Mouse (Mus musculus): ENCODE data around the gene C1qtnf7. TPM values are rescaled to one million over a fixed set of nuclear protein-coding genes. Genes with fewer than 3 reads are reported as not detected.
A peak's percentile ranks its signal among the peaks of the same experiment; 100 is the strongest.

C1qtnf7 gene
- total RNA-seq, 2 experiments from 2014 or later: 6.0 to 11.4 TPM

GRCm38 (mm10) chr5:43538322-43539167, 23.2 kb downstream of the C1qtnf7 start:
- DNase-seq (ENCODE audit: low spot score): no peak
- intact Hi-C loops (cut with DNase I): no loop called here

- no peak for DNase-seq (ENCODE audit: low spot score)
- intact Hi-C loops (cut with DNase I): no loop called here
Observed at GRCm38 (mm10) chr5:43539168-43539516, 23.8 kb downstream of the C1qtnf7 start.

GRCm38 (mm10) chr5:43539871-43540270, 24.5 kb downstream of the C1qtnf7 start:
- no peak for DNase-seq (ENCODE audit: low spot score)
- intact Hi-C loops (cut with DNase I): no loop called here

- no peak for DNase-seq (ENCODE audit: low spot score)
- intact Hi-C loops (cut with DNase I): no loop called here
Observed at GRCm38 (mm10) chr5:43541492-43541891, 26.2 kb downstream of the C1qtnf7 start.

- intact Hi-C loops (cut with DNase I): no loop called here
- DNase-seq (ENCODE audit: low spot score): no peak
Observed at GRCm38 (mm10) chr5:43542246-43542845, 27.0 kb downstream of the C1qtnf7 start.

- intact Hi-C loops (cut with DNase I): no loop called here
- no peak for DNase-seq (ENCODE audit: low spot score)
Observed at GRCm38 (mm10) chr5:43549951-43550350, 34.6 kb downstream of the C1qtnf7 start.

GRCm38 (mm10) chr5:43550444-43550843, 35.1 kb downstream of the C1qtnf7 start:
- intact Hi-C loops (cut with DNase I): no loop called here
- DNase-seq (ENCODE audit: low spot score): no peak

- intact Hi-C loops (cut with DNase I): no loop called here
- DNase-seq (ENCODE audit: low spot score): no peak
Observed at GRCm38 (mm10) chr5:43554871-43555270, 39.5 kb downstream of the C1qtnf7 start.

- no peak for DNase-seq (ENCODE audit: low spot score)
- intact Hi-C loops (cut with DNase I): no loop called here
Observed at GRCm38 (mm10) chr5:43555406-43555805, 40.1 kb downstream of the C1qtnf7 start.

GRCm38 (mm10) chr5:43557436-43557835, 42.1 kb downstream of the C1qtnf7 start:
- DNase-seq (ENCODE audit: low spot score): no peak
- intact Hi-C loops (cut with DNase I): no loop called here

- intact Hi-C loops (cut with DNase I): no loop called here
- peak; percentile 19 for DNase-seq (ENCODE audit: low spot score)
Observed at GRCm38 (mm10) chr5:43561639-43562252, 46.4 kb downstream of the C1qtnf7 start.

GRCm38 (mm10) chr5:43569720-43570359, 54.5 kb downstream of the C1qtnf7 start:
- DNase-seq (ENCODE audit: low spot score): no peak
- intact Hi-C loops (cut with DNase I): no loop called here

- no peak for DNase-seq (ENCODE audit: low spot score)
- intact Hi-C loops (cut with DNase I): loop anchor here (2.0 kb wide), 1 partner anchor 52 kb away; no protein-coding TSS in a partner anchor
Observed at GRCm38 (mm10) chr5:43582876-43583275, 67.5 kb downstream of the C1qtnf7 start.

- intact Hi-C loops (cut with DNase I): loop anchor here (2.0 kb wide), 1 partner anchor 51 kb away; no protein-coding TSS in a partner anchor
- DNase-seq (ENCODE audit: low spot score): no peak
Observed at GRCm38 (mm10) chr5:43583326-43584120, 68.2 kb downstream of the C1qtnf7 start.

- intact Hi-C loops (cut with DNase I): no loop called here
- DNase-seq (ENCODE audit: low spot score): no peak
Observed at GRCm38 (mm10) chr5:43584464-43584863, 69.1 kb downstream of the C1qtnf7 start.

GRCm38 (mm10) chr5:43585406-43586245, 70.3 kb downstream of the C1qtnf7 start:
- intact Hi-C loops (cut with DNase I): no loop called here

GRCm38 (mm10) chr5:43588791-43589439, 73.6 kb downstream of the C1qtnf7 start:
- DNase-seq (ENCODE audit: low spot score): no peak
- intact Hi-C loops (cut with DNase I): no loop called here

More at GRCm38 (mm10) chr5:43585406-43586245, 70.3 kb downstream of the C1qtnf7 start:
- DNase-seq (ENCODE audit: low spot score): no peak

GRCm38 (mm10) chr5:43589440-43589830, 74.1 kb downstream of the C1qtnf7 start:
- intact Hi-C loops (cut with DNase I): no loop called here
- no peak for DNase-seq (ENCODE audit: low spot score)

Measured in heart, postnatal 25 days (tissue).